Mouse (Mus musculus) heart, adult 2 months (tissue): ENCODE results near the gene Sirt6.

Experiments
- CTCF ChIP-seq: fragments of 200-600 bp; IDR thresholded peaks from 2 replicates; pipeline ENCODE4 v1.8.1; 2022; ENCODE audit warnings: antibody characterized with exemption, mild to moderate bottlenecking, moderate library complexity
- EP300 ChIP-seq: fragments of 200-500 bp; IDR thresholded peaks from 2 replicates; pipeline ENCODE4 v1.6.1; 2011; ENCODE audit warnings: low read depth, low read length, control low read depth; ENCODE audit not compliant: insufficient read depth
- POLR2A ChIP-seq: fragments of 200-500 bp; IDR thresholded peaks from 2 replicates; pipeline ENCODE4 v1.6.1; 2011; ENCODE audit warnings: mild to moderate bottlenecking, low read depth, low read length, control low read depth; ENCODE audit not compliant: insufficient read depth

DNA sequence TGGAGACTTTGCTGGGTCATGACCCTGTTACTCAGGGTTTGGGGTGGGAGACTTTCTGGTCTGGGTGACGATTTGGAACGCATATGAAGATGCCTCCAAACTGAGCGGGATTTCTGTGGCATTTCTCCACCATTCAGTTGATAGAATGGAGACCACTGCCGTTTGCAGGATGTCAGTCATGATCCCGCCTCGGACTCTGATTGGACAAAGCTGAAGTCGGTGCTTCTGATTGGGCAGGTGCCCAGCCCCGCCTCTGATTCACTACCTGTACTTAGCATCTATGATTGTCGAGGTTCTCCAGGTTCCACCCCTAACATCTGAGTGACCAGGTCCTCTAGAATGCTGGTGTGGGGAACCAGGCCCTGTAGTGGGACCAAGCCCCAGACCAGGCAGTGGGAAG is 6.8 kb downstream of the Sirt6 start:
- no peak for TF ChIP-seq EP300
- TF ChIP-seq CTCF, result no peak
- TF ChIP-seq POLR2A, result no peak
